Mouse (Mus musculus): ENCODE results near the gene Vwa8.

GRCm38 (mm10) chr14:79069515-79069914 lies 220.7 kb downstream of the Vwa8 start:
- TF ChIP-seq POLR2A (IDR thresholded peaks at IDR 0.05; ENCODE audit: low read depth, low read length) = no peak
- no peak for TF ChIP-seq CTCF (IDR thresholded peaks at IDR 0.05; ENCODE audit: extremely low read depth, insufficient read length, insufficient replicate concordance, low read depth, low read length)

All from small intestine, adult 2 months (tissue).